Mouse (Mus musculus): Measurements from ENCODE around the gene Mettl16.

DNA sequence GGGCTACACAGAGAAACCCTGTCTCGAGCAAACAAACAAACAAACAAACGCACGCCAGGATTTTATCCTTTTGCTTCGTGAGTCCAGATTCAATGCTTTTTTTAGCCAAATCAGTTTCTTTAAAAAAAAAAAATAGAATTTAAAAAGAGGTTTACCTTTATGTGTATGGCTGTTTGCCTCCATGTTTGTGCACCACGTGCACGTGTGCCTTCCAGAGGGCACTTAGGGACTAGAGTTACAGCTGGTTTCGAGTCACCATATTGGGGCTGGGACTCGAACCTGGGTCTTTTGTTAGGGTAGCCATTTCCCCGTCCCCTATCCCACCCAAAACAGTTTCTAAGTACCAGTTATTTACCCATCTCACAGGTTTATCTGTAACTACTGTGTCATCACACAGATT lies 593 bp upstream of the Mettl16 start:
- TF ChIP-seq CTCF (IDR thresholded peaks at IDR 0.05; ENCODE audit: low read depth) = no peak
- TF ChIP-seq EP300 (optimal IDR thresholded peaks at IDR 0.05) = no peak

All from stomach, postnatal 0 days (tissue).